Mouse (Mus musculus) naive thymus-derived CD4-positive, alpha-beta T cell, adult 5 months (primary cell): ENCODE data around the gene Ddx3x. TPM values are rescaled to one million over a fixed set of nuclear protein-coding genes. Genes with fewer than 3 reads are reported as not detected.

Experiments used
- polyA plus RNA-seq: library from polyadenylated mRNA; unstranded; fragments of 100-300 nt; shearing (Covaris generic); gene quantifications from one replicate; pipeline ENCODE4 v1.2.1, GENCODE M21; 2017

The Ddx3x gene
- 150 TPM for polyA plus RNA-seq

DNA sequence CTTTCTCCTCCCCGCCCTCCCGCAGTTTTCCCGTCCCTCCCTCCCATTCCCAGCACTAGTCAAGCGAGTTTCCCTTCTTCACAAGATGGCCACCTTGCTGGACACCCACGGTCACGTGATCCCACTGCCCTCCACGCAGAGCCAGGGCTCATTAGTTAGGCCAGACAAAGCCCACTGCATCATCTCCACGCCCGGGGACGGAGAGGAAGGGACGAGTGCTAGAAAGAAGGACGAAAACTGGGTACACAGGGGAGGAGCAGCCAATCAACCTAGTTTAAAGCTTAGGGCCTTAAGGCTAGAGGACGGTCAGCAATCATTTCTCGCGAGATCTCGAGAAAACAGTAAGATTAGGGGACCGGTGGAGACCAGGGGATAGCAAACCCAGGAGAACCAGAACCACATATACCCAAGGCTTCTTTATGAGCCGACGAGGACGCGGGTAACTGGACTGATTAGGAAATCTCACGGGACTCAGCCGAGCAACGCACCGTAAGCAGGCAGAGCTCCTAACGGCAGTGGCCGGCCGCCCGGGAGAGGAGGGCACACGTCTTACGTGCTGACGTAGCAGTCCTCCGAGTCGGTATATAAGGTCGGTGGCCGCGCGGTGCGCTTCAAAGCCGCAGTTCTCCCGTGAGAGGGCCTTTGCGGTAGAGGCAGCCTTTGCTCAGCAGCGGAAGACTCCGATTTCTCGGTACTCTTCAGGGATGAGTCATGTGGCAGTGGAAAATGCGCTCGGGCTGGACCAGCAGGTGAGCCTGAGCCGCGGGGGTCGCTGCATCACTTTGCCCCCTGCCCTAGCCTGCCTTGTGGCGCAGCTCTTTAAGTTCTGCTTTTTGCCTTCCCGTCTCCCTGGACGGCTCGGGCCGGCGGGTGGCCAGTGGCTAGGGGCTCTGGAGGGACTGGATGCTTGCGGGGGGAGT, at the start of gene Ddx3x:
Ddx3x (plus strand) TSS at position 562 of the 920 bp plus-strand sequence.

Other genes with a start within 250 kb of the Ddx3x start
- gene Usp9x, start 209.5 kb upstream of the Ddx3x start, polyA plus RNA-seq = 137 TPM
- not detected for gene Nyx, start 185.1 kb downstream of the Ddx3x start, polyA plus RNA-seq